Mouse (Mus musculus) duodenum, adult 2 months (tissue): ENCODE measurements around the gene 4930555G01Rik. TPM values are rescaled to one million over a fixed set of nuclear protein-coding genes. Genes with fewer than 3 reads are reported as not detected.

Source experiments
- polyA plus RNA-seq: library from polyadenylated mRNA; depleted of rRNA; stranded (reverse); fragments of >200 nt; gene quantifications from 2 replicates; pipeline ENCODE4 v1.2.3, GENCODE M21; 2012; ENCODE audit warnings: low replicate concordance; rRNA removed

The 4930555G01Rik gene
- not detected in 2 replicates for polyA plus RNA-seq

DNA sequence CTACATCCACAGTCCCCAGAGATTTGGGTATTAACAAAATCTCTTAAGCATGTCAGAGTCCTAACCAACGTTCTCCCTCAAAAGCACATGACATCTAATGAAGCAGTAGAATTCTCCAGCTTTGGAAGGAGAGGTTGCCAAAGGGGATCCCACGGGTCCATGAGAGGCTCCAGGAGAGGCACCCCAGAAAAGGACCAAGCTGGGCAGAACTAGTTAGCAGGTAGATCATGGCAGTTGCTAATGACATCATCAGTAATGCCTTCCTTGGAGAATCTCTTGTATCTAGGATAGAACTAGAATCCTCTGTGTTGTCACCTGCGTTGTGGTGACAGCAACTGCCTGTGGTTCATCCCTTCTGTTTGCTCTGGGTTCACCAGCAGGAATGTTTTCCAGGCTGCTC, at the start of gene 4930555G01Rik:
TSS of gene 4930555G01Rik (plus strand) at position 301 of the 400 bp plus-strand sequence.

DNA sequence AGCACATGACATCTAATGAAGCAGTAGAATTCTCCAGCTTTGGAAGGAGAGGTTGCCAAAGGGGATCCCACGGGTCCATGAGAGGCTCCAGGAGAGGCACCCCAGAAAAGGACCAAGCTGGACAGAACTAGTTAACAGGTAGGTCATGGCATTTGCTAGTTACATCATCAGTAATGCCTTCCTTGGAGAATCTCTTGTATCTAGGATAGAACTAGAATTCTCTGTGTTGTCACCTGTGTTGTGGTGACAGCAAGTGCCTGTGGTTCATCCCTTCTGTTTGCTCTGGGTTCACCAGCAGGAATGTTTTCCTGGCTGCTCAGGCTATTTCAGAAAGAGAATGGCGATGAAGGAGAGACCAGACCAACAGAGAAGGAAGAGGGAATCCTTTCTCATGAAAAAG, 34.8 kb upstream of the 4930555G01Rik start, which contains the start of gene Gm3298:
TSS of gene Gm3298 (plus strand) at position 301 of the 400 bp plus-strand sequence.

DNA sequence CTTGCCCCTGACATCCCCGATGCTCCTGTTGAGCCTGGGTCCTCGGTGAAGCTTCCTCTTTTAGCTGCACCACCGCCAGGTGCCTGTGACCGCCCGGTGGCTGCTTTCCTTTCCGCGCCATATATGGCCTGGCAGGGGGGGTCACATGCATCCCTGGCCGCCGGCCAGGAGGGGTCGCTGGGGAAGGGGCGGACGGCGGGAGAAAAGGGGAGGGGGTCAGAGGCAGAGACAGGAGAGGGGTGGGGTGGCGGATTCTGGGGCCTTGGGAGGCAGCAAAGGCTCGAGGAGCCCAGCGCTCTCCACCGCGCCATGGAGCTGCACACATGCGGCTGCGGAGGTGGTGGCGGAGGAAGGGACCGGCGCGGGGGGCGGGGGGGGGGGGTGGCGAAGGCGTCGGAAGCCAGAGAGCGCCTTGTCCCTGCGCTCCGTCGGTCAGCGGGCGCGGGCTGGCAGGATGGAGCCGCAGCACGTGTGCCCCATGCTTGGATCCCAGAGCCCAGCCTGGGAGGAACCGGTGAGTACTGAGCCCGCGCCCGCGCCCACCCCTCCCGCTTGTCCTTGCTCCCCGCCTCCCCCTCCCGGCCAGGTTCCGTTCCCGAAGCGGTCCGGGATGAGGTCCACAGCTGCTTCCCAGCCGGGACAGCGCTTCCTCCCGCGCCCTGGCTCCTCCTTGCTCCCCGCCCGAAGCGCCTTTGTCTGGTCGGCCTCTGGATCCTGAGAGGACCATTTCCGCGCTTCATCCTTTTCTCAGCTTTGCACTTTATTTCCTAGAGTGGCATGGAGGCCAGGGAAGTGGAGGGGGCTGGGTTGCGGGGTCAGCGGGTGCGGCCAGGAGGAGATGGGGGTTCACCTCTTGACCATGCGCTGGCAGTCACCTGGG, 20.4 kb downstream of the 4930555G01Rik start, which contains the start of gene Gm8281:
TSS of gene Gm8281 (plus strand) at position 430 of the 880 bp plus-strand sequence.

Other genes starting within 250 kb of the 4930555G01Rik start
- gene Gm3269, start 212.5 kb upstream of the 4930555G01Rik start, polyA plus RNA-seq: not detected in 2 replicates
- not detected in 2 replicates for gene Gm3264, start 195.1 kb upstream of the 4930555G01Rik start, polyA plus RNA-seq
- gene Gm3278, start 158.2 kb upstream of the 4930555G01Rik start, polyA plus RNA-seq: not detected in 2 replicates
- not detected in 2 replicates for gene Gm8297, start 66.7 kb upstream of the 4930555G01Rik start, polyA plus RNA-seq
- gene Gm3298, start 34.7 kb upstream of the 4930555G01Rik start, polyA plus RNA-seq: not detected in 2 replicates
- not detected in 2 replicates for gene Gm8281, start 20.4 kb downstream of the 4930555G01Rik start, polyA plus RNA-seq
- gene Gm8279, start 80.9 kb downstream of the 4930555G01Rik start, polyA plus RNA-seq: not detected in 2 replicates
- gene Gm3317, start 113.9 kb downstream of the 4930555G01Rik start, polyA plus RNA-seq: not detected in 2 replicates
- not detected in 2 replicates for gene Gm8271, start 135.2 kb downstream of the 4930555G01Rik start, polyA plus RNA-seq
- gene Gm3526, start 210.0 kb downstream of the 4930555G01Rik start, polyA plus RNA-seq: not detected in 2 replicates